7 mouse cellular contexts compared by ENCODE assay signal in genomic region chr5:124960131-124960901, GRCm38 (mm10). TPM values are rescaled to one million over a fixed set of nuclear protein-coding genes. Genes with fewer than 3 reads are reported as not detected.
A peak's percentile ranks its signal among the peaks of the same experiment; 100 is the strongest.
DNase-seq lines count a peak whose midpoint lies in the region; ATAC-seq and TF ChIP-seq lines count a peak whose summit lies in the region.

No protein-coding gene starts in this region.

- H3K9ac ChIP-seq in forebrain, embryonic 12.5 days = no peak overlapping the region
- peak overlapping the region; percentile 57 for H3K9ac ChIP-seq in heart, embryonic 14.5 days (ENCODE audit: low read length)
- H3K9ac ChIP-seq in kidney, embryonic 16.5 days (replicated peaks; ENCODE audit: low read length) = peak overlapping the region; percentile 29; the same call in 1 of the 2 replicates
- H3K9ac ChIP-seq in liver, postnatal 0 days (replicated peaks) = no peak overlapping the region

- no peak for TF ChIP-seq POLR2A in olfactory bulb, adult 2 months (IDR thresholded peaks at IDR 0.05; ENCODE audit: insufficient read depth, low read depth, low read length)

- TF ChIP-seq EP300 in liver, postnatal 0 days (IDR thresholded peaks at IDR 0.05; ENCODE audit: low read depth) = no peak; the same call in 1 of the 2 replicates

- peaks cover 12% of the 10 kb centered on the region for H3K4me1 ChIP-seq in forebrain, embryonic 12.5 days
- peaks cover 13 to 18% of the 10 kb centered on the region in 2 experiments for H3K4me1 ChIP-seq in heart, embryonic 14.5 days (ENCODE audit: control insufficient read depth in 2 of 2, insufficient read depth in 2 of 2, low read length in 2 of 2)
- H3K4me1 ChIP-seq in kidney, embryonic 16.5 days (ENCODE audit: insufficient read depth, low read length) = peaks cover 23% of the 10 kb centered on the region
- no peaks in the 10 kb centered on the region for H3K4me1 ChIP-seq in liver, postnatal 0 days (ENCODE audit: insufficient read depth)
- H3K4me1 ChIP-seq in olfactory bulb, adult 2 months (ENCODE audit: control insufficient read depth, insufficient read depth, low read length) = peaks cover 27% of the 10 kb centered on the region

- H3K9me3 ChIP-seq in forebrain, embryonic 12.5 days = 0 out of 2 replicates have a peak, but pooled peaks cover 5% of the 10 kb centered on the region
- peaks cover 6% of the 10 kb centered on the region; the same call in 1 of the 2 replicates for H3K9me3 ChIP-seq in heart, embryonic 14.5 days (ENCODE audit: control insufficient read depth, low read length)
- H3K9me3 ChIP-seq in kidney, embryonic 16.5 days (ENCODE audit: low read length) = peaks cover 4% of the 10 kb centered on the region
- no peaks in the 10 kb centered on the region; the same call in 1 of the 2 replicates for H3K9me3 ChIP-seq in liver, postnatal 0 days (ENCODE audit: low read length)

- H3K4me3 ChIP-seq in forebrain, embryonic 12.5 days (replicated peaks) = no peak overlapping the region
- H3K4me3 ChIP-seq in heart, embryonic 14.5 days (ENCODE audit: control insufficient read depth in 1 of 2, insufficient read depth in 1 of 2, low read depth in 1 of 2, low read length in 2 of 2) = no peak overlapping the region
- H3K4me3 ChIP-seq in kidney, embryonic 16.5 days (ENCODE audit: low read length) = no peak overlapping the region
- H3K4me3 ChIP-seq in liver, postnatal 0 days (ENCODE audit: low read depth, low read length) = no peak overlapping the region
- H3K4me3 ChIP-seq in olfactory bulb, adult 2 months (ENCODE audit: insufficient read depth, low read depth, low read length) = no peak overlapping the region

- no peaks in the 10 kb centered on the region for H3K36me3 ChIP-seq in forebrain, embryonic 12.5 days (replicated peaks)
- H3K36me3 ChIP-seq in heart, embryonic 14.5 days (ENCODE audit: control insufficient read depth, insufficient read depth, low read length) = no peaks in the 10 kb centered on the region
- H3K36me3 ChIP-seq in kidney, embryonic 16.5 days (ENCODE audit: insufficient read depth, low read length) = no peaks in the 10 kb centered on the region
- H3K36me3 ChIP-seq in liver, postnatal 0 days (replicated peaks; ENCODE audit: insufficient read depth, low read length) = no peaks in the 10 kb centered on the region

- H3K27me3 ChIP-seq in forebrain, embryonic 12.5 days = no peaks in the 10 kb centered on the region
- no peaks in the 10 kb centered on the region for H3K27me3 ChIP-seq in heart, embryonic 14.5 days (ENCODE audit: control insufficient read depth, insufficient read depth, low read length)
- no peaks in the 10 kb centered on the region for H3K27me3 ChIP-seq in kidney, embryonic 16.5 days (ENCODE audit: insufficient read depth, low read length)
- no peaks in the 10 kb centered on the region for H3K27me3 ChIP-seq in liver, postnatal 0 days (ENCODE audit: insufficient read depth, low read length)

- TF ChIP-seq CTCF in liver, postnatal 0 days (IDR thresholded peaks at IDR 0.05; ENCODE audit: low read depth) = no peak
- no peak for TF ChIP-seq CTCF in olfactory bulb, adult 2 months (IDR thresholded peaks at IDR 0.05; ENCODE audit: insufficient read depth, low read depth, low read length)

- peak overlapping the region; percentile 44 for H3K27ac ChIP-seq in forebrain, embryonic 12.5 days
- peak overlapping the region; percentile 58 to 86 for H3K27ac ChIP-seq in heart, embryonic 14.5 days (replicated peaks in 1 of 2; ENCODE audit: control insufficient read depth in 1 of 2, insufficient read depth in 1 of 2, low read depth in 2 of 2, low read length in 2 of 2)
- H3K27ac ChIP-seq in kidney, embryonic 16.5 days (ENCODE audit: low read length) = peak overlapping the region; percentile 89
- no peak overlapping the region for H3K27ac ChIP-seq in liver, postnatal 0 days (ENCODE audit: low read depth)
- H3K27ac ChIP-seq in olfactory bulb, adult 2 months (ENCODE audit: insufficient read depth, low read depth, low read length) = peak overlapping the region; percentile 45

- WGBS in forebrain, embryonic 12.5 days = 59% methylated on average over 18 of the region's 18 CpGs
- WGBS in heart, embryonic 14.5 days = 12% methylated on average over 18 of the region's 18 CpGs
- 21% methylated on average over 18 of the region's 18 CpGs for WGBS in kidney, embryonic 16.5 days
- WGBS in liver, postnatal 0 days (ENCODE audit: insufficient replicate concordance) = 24% methylated on average over 18 of the region's 18 CpGs
- WGBS in olfactory bulb, adult 2 months = 34% methylated on average over 18 of the region's 18 CpGs

- DNase-seq in cerebellum, adult 11-12 months = peak; percentile 93
- DNase-seq in liver, postnatal 0 days = no peak
- no peak for DNase-seq in spleen, postnatal 14 days (ENCODE audit: low spot score in 2 of 2)

- ATAC-seq in forebrain, embryonic 12.5 days (ENCODE audit: low FRiP score) = no peak
- peak; percentile 73 for ATAC-seq in heart, embryonic 14.5 days (ENCODE audit: insufficient number of reproducible peaks, insufficient read depth, low FRiP score, low read depth)
- ATAC-seq in kidney, embryonic 16.5 days (ENCODE audit: low FRiP score, low TSS enrichment) = peak; percentile 66
- peak; percentile 51; the same call in 1 of the 2 replicates for ATAC-seq in liver, postnatal 0 days

- no peak overlapping the region for H3K4me2 ChIP-seq in forebrain, embryonic 12.5 days
- peak overlapping the region; percentile 59 for H3K4me2 ChIP-seq in heart, embryonic 14.5 days (ENCODE audit: low read length)
- H3K4me2 ChIP-seq in kidney, embryonic 16.5 days (replicated peaks; ENCODE audit: low read depth, low read length) = peak overlapping the region; percentile 21
- H3K4me2 ChIP-seq in liver, postnatal 0 days (ENCODE audit: low read depth, low read length) = no peak overlapping the region

RNA-seq across cellular contexts. Expression of gene Rflna, which starts 42.7 kb away (rescaled TPM):
- 5.8 and 6.7 TPM in 2 replicates for polyA plus RNA-seq in forebrain, embryonic 12.5 days (2016; fragmentation: Nextera tagmentation; extraction: Ambion mirVana)
- 1.3 and 1.6 TPM in 2 replicates for polyA plus RNA-seq in heart, embryonic 14.5 days (2014; fragmentation: Nextera tagmentation; extraction: Ambion mirVana)
- polyA plus RNA-seq in kidney, embryonic 16.5 days (2015; fragmentation: Nextera tagmentation; extraction: Ambion mirVana) = 4.5 and 6.8 TPM in 2 replicates
- 0.21 and 0.27 TPM in 2 replicates for polyA plus RNA-seq in liver, postnatal 0 days (2015; fragmentation: Nextera tagmentation; extraction: Ambion mirVana)
- not detected in 2 replicates for polyA plus RNA-seq in olfactory bulb, adult 2 months (2012; ENCODE audit: insufficient read depth, insufficient read length, low replicate concordance, missing spikeins)

Comparison
In these comparisons a context has a peak if more than half of its experiments do, and no peak if none do; other contexts are left out.
1. H3K4me2 ChIP-seq: peak in heart, embryonic 14.5 days (single experiment) and kidney, embryonic 16.5 days (single experiment); none in forebrain, embryonic 12.5 days (single experiment) and liver, postnatal 0 days (single experiment).
2. H3K9ac ChIP-seq: peak in heart, embryonic 14.5 days (single experiment) and kidney, embryonic 16.5 days (single experiment); none in forebrain, embryonic 12.5 days (single experiment) and liver, postnatal 0 days (single experiment).